Mouse (Mus musculus) C2C12 (cell line): ENCODE data around the gene Txnrd1.

Experiments
- CEBPB ChIP-seq: IDR thresholded peaks from one replicate; pipeline ENCODE4 v1.6.1; 2011; ENCODE audit warnings: low read depth, mild to moderate bottlenecking, control low read depth, moderate library complexity
- CTCF ChIP-seq: IDR thresholded peaks from one replicate; pipeline ENCODE4 v1.5.1; 2011; ENCODE audit not compliant: control insufficient read depth, insufficient read depth, insufficient read length
- FOSL1 ChIP-seq: IDR thresholded peaks from one replicate; pipeline ENCODE4 v1.8.0; 2011; ENCODE audit warnings: mild to moderate bottlenecking, low read length; ENCODE audit not compliant: poor library complexity, insufficient read depth, severe bottlenecking
- MAX ChIP-seq: IDR thresholded peaks from one replicate; pipeline ENCODE4 v1.6.1; 2011; ENCODE audit warnings: mild to moderate bottlenecking, control low read depth
- MYOD1 ChIP-seq: IDR thresholded peaks from one replicate; pipeline ENCODE4 v1.6.1; 2011; ENCODE audit warnings: low read depth; ENCODE audit not compliant: control insufficient read depth, insufficient read length
- MYOG ChIP-seq: IDR thresholded peaks from one replicate; pipeline ENCODE4 v1.6.1; 2011; ENCODE audit not compliant: control insufficient read depth, insufficient read length; ENCODE audit errors: extremely low read depth
- USF1 ChIP-seq: IDR thresholded peaks from one replicate; pipeline ENCODE4 v1.6.1; 2011; ENCODE audit warnings: low read depth, mild to moderate bottlenecking, control low read depth, moderate library complexity

DNA sequence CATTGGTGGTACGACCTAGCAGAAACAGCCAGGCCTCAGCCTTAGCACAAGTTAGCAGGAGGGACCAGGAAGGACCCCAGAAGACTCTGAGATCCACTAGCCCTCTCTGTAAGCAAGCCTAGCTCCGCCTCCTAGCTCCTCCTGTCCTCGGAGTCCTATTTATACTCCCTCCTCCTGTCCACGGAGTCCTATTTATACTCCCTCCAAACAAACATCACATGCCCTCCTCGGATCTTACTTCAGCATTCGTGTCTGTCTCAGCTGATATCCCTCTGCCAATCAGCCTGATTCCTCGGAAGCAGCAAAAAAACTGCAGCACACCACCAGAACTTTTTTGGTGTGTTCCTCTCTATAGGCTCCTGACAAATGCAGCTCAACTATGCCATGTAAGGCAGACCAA lies 65.1 kb downstream of the Txnrd1 start:
- no peak for TF ChIP-seq CTCF
- TF ChIP-seq CEBPB, result no peak
- TF ChIP-seq MAX, result no peak
- TF ChIP-seq USF1, result no peak
- TF ChIP-seq MYOD1, result no peak
- TF ChIP-seq MYOG, result no peak
- TF ChIP-seq FOSL1, result no peak
